Mouse (Mus musculus) megakaryocyte, embryonic 14.5 days (primary cell): ENCODE data around the gene Ncoa4. TPM values are rescaled to one million over a fixed set of nuclear protein-coding genes. Genes with fewer than 3 reads are reported as not detected.

Experiments used
- H3K27me3 ChIP-seq: replicated peaks from 2 replicates; pipeline ENCODE3; 2012; ENCODE audit warnings: inconsistent platforms
- H3K36me3 ChIP-seq: replicated peaks from 2 replicates; pipeline ENCODE3; 2012; ENCODE audit warnings: low read length, inconsistent platforms, mixed read lengths
- H3K4me1 ChIP-seq: 2 replicates; pipeline ENCODE4 v1.6.1; 2012; ENCODE audit warnings: inconsistent platforms
- H3K4me3 ChIP-seq: replicated peaks from 2 replicates; pipeline ENCODE3; 2012; ENCODE audit warnings: moderate library complexity, mild to moderate bottlenecking, inconsistent platforms
- H3K9me3 ChIP-seq: 2 replicates; pipeline ENCODE4 v1.6.1; 2012; ENCODE audit warnings: inconsistent platforms
- FLI1 ChIP-seq: IDR thresholded peaks from 2 replicates; pipeline ENCODE4 v1.6.1; 2012; ENCODE audit warnings: low read length, inconsistent platforms, mixed read lengths
- GATA1 ChIP-seq: IDR thresholded peaks from 3 replicates; pipeline ENCODE4 v1.6.1; 2012; ENCODE audit warnings: mixed read lengths, low read length, inconsistent platforms, borderline replicate concordance
- polyA plus RNA-seq: library from polyadenylated mRNA; stranded (reverse); fragments of >175 nt; gene quantifications from 2 replicates; pipeline ENCODE4 v1.2.3, GENCODE M21; 2012; ENCODE audit warnings: low replicate concordance; ENCODE audit not compliant: insufficient read depth

Ncoa4 gene
- polyA plus RNA-seq, 1 experiment = 6.8 TPM

DNA sequence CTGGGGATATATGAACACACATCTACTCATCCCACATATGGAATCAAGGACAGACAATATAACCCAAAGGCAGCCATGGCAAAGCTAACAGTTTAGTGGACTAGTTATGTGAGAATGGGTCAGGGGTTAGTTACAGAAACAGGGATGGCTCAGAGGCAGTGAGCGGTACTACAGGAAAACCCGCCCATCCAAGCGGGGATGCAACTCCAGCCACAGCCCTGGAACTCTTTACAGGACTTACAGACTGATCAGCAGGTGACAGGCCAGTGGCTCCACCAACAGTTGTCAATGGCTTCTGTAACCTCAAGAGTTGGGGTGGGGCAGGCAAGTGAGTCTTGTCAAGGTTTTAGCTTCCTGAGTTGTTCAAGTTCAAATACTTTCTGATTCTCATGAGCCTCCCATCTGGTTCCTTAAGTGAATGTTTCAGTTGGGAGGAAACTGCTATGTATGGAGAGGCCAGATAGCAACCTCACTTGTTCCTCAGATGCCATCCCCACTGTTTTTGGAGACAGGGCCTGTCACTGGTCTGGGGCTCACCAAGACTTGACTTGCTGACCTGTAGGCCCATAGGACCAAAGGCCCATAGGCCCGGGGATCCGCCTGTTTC, 19.2 kb upstream of the Ncoa4 start:
- peaks cover 77% of the 10 kb centered on the region for H3K4me1 ChIP-seq
- H3K9me3 ChIP-seq = no peaks in the 10 kb centered on the region
- no peaks in the 10 kb centered on the region for H3K36me3 ChIP-seq
- H3K4me3 ChIP-seq = peak overlapping the region; percentile 29
- H3K27me3 ChIP-seq = no peaks in the 10 kb centered on the region
- no peak; the same call in 2 of the 3 replicates for TF ChIP-seq GATA1
- no peak for TF ChIP-seq FLI1

DNA sequence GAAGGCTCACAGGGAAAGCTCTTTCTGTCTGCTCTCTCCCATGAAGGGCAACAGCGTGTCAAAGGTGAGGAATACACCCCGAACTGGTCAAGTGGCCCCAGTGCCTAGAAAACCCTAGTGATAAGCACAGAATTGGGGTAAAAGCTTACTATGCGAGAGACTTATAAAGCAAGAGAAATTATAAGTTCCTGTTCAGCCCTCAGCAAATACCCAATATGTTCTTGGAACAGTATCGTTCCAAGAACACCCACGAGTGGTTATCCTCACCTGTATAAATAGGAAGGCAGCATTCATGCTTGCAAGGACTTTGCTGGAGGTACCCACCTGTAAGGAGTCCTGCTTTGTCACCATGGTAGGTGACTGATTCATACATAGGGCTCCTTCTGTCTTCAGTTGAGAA, 17.9 kb upstream of the Ncoa4 start, which contains the start of gene Msmb:
Msmb (plus strand) TSS at position 301 of the 400 bp plus-strand sequence.
- Histone ChIP-seq H3K4me1 (peaks cover 82% of the 10 kb centered on the region), H3K9me3 (no peaks in the 10 kb centered on the region), H3K27me3 (no peaks in the 10 kb centered on the region), H3K4me3 (peak within 1 kb of the TSS; percentile 59), H3K36me3 (peaks cover 3% of the 10 kb centered on the region)
- TF ChIP-seq GATA1 (no peak), FLI1 (no peak)

DNA sequence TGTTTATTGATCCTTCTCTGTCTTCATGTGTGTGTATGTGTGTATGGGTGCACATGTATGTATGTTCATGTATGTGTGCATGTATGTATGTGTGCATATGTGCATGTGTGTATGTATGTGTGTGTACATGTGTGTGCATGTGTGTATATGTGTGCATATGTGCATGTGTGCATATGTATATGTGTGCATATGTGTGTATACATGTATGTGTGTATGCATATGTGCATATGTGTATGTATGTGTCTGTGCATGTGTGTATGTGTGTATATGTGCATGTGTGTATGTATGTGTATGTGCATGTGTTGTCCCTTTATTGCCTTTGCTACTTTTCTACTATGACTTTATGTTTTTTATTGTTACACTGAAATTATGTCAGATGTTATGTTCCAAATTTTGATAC, 14.9 kb upstream of the Ncoa4 start:
- H3K4me3 ChIP-seq = peak overlapping the region; percentile 81
- peaks cover 14% of the 10 kb centered on the region for H3K36me3 ChIP-seq
- H3K27me3 ChIP-seq = no peaks in the 10 kb centered on the region
- peaks cover 18% of the 10 kb centered on the region for H3K9me3 ChIP-seq
- peaks cover 71% of the 10 kb centered on the region for H3K4me1 ChIP-seq
- TF ChIP-seq GATA1 (no peak), FLI1 (no peak)

DNA sequence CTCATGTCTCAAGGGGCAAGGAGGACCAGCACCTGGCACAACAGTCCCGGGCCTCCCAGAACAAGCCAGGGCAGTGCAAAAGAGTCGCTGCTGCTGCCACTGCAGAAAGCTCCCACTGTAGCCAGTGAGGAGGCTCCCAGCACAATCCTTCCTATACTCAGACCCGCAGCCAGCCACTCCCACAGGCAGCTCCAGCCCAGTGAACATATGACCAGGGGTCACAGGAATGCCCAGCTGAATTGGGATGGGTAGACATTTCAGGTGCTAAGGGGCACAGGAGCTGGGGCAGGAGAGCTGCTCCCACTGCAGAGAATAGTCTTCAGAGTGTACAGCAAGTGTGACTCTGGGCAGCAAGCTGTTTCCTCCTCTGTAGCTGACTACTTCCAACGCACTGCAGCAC, 14.3 kb upstream of the Ncoa4 start:
- Histone ChIP-seq H3K27me3 (no peaks in the 10 kb centered on the region), H3K36me3 (peaks cover 14% of the 10 kb centered on the region), H3K9me3 (peaks cover 18% of the 10 kb centered on the region), H3K4me3 (peak overlapping the region; percentile 80), H3K4me1 (peaks cover 65% of the 10 kb centered on the region)
- TF ChIP-seq FLI1 = no peak

DNA sequence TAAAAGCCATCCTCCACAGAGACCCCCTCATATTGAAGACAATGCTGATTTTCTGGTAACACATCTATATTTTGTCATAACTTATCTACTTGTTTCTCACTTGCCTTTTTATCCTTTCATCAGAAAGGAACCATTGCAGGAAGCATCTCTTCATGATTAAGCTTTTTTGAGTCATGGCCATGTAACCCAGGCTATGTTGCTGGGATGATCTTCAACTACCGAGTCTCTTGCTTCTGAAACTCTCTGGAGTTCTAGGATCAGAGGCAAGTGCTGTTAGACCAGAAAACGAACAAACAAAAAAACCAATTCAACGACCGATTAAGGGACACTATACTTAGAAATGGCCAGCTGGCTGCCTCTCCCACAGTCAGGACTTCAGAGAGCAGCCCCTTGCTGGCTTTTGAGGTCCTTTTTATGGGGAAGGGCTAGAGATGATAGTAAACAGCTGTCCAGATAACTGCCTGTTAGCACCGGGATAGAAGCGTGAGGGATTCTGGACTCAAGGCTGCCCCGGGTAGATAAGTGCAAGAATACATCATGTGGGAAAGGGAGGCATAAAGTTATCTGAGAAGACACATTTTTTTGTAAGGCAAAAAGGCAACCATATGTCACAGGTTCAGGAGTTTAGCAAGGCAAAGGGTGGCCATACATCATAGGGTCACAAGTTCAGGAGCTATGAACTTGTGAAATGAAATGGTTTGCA, 13.7 kb upstream of the Ncoa4 start:
- TF ChIP-seq FLI1 = no peak
- TF ChIP-seq GATA1 = no peak; the same call in 2 of the 3 replicates
- Histone ChIP-seq H3K4me1 (peaks cover 59% of the 10 kb centered on the region), H3K36me3 (peaks cover 14% of the 10 kb centered on the region), H3K4me3 (peak overlapping the region; percentile 80), H3K9me3 (peaks cover 18% of the 10 kb centered on the region), H3K27me3 (no peaks in the 10 kb centered on the region)

DNA sequence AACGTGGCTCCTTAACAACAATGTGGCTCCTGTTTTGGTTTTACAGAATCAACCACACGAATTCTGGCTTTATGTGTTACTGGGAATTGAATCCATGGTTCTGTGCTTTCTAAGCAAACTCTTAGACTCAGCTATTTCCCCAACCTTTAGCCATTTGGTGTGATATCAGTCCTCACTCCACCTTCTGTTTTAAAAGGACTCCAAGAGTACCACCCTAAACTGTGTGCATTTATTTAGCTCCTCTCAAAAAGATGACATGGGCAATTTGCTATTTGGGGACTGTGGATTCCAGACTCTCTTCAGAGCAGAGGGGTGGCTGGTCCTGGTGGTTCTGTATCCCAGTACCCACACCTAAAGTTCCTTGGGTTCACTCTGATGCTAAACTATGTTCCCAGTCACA, 13.1 kb upstream of the Ncoa4 start:
- Histone ChIP-seq H3K4me1 (peaks cover 58% of the 10 kb centered on the region), H3K9me3 (peaks cover 18% of the 10 kb centered on the region), H3K36me3 (peaks cover 14% of the 10 kb centered on the region), H3K27me3 (no peaks in the 10 kb centered on the region), H3K4me3 (no peak overlapping the region)
- TF ChIP-seq FLI1 (no peak), GATA1 (no peak)

DNA sequence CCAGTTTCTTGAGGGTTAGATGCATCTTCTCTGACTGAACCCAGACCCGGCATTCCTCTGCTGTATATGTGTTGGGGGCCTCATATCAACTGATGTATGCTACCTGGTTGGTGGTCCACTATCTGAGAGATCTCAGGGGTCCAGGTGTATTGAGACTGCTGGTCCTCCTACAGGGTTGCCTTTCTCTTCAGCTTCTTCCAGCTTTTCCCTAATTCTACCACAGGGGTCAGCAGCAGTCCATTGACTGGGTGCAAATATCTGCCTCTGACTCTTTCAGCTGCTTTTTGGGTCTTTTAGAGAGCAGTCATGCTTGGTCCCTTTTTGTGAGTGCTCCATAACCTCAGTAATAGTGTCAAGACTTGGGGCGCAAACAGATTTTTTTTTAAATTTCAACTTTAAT, 8.8 kb upstream of the Ncoa4 start:
- Histone ChIP-seq H3K4me1 (peaks cover 30% of the 10 kb centered on the region), H3K36me3 (peaks cover 14% of the 10 kb centered on the region), H3K9me3 (peaks cover 18% of the 10 kb centered on the region), H3K27me3 (no peaks in the 10 kb centered on the region), H3K4me3 (no peak overlapping the region)
- TF ChIP-seq GATA1 (no peak), FLI1 (no peak)

DNA sequence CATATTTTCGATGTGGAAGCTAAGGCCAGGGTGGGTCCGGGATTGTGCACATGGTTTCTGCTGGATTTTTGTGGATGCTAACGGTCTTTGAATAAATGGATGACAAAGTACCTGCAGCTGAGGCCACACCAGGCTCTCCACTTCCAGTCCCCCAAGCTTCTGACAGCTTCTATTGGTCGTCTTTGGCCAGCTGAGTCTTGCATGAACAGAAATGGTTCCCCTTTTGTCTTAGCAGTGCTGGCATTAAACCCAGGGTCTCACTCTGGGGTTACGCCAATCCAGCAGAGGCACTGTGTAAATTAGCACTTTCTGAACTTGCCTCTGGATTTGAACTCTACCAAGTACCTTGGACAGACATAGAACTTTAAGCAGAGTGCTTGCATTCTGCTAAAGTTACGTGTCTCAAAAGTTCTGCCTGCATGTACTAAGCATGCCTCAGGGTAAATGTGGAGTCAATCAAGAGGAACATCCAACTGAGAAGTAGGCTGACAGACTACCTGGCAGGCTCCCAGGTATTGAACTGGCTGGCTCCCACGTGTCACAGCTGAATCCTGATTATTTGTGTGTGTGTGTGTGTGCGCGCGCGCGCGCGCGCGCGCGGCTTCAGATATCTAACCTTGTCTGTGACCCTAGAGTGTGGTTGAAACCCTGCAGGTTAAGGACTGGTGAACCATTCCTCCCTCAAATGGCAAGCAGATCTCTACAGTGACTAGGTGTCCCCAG, 7.3 kb upstream of the Ncoa4 start:
- H3K9me3 ChIP-seq = peaks cover 15% of the 10 kb centered on the region
- peaks cover 12% of the 10 kb centered on the region for H3K36me3 ChIP-seq
- no peak overlapping the region for H3K4me3 ChIP-seq
- TF ChIP-seq GATA1 (no peak), FLI1 (no peak)
- no peaks in the 10 kb centered on the region for H3K27me3 ChIP-seq
- peaks cover 25% of the 10 kb centered on the region for H3K4me1 ChIP-seq

DNA sequence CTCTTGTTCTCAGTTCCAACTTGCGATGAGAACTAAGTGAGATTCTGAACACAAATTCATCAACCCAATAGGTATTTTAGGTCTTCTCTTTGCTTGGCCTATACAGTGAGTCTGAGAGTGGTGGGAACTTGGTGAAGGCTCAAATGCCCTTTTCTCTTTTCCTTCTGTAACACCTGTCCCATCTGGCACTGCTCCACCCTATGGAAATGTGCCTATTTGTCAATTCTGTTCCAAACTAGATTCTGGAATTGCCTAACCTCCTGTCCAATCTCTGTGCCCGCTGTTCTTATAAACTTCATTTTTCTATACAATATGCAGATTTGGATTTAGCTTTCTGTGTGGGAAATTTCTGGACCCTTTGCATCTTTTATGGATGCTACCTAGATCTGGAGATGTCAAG, 6.5 kb upstream of the Ncoa4 start:
- Histone ChIP-seq H3K27me3 (no peaks in the 10 kb centered on the region), H3K9me3 (peaks cover 9% of the 10 kb centered on the region), H3K4me1 (peaks cover 30% of the 10 kb centered on the region), H3K4me3 (no peak overlapping the region), H3K36me3 (peaks cover 15% of the 10 kb centered on the region)
- TF ChIP-seq FLI1 (no peak), GATA1 (no peak)

DNA sequence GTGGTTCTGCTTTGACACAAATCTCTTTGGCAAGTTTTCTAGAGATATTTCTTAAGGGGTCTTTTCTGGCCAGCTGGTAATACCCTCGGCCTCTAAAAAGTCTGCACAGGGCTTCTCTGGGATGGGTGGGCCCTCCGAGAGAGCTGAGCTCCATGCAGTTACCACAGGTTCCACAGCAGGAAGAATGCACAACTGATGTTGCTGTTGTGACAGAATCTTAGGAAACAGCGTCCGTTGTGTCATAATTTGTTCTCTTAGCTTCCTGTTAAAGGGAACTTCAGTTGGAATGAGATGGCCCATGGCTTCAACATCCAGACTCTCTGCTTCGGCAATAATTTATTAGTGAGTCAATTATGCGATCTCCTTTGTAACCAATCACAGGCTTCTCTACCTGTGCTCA, 4.9 kb upstream of the Ncoa4 start:
- Histone ChIP-seq H3K27me3 (no peaks in the 10 kb centered on the region), H3K4me3 (no peak overlapping the region), H3K4me1 (peaks cover 40% of the 10 kb centered on the region), H3K9me3 (0 out of 2 replicates have a peak, but pooled peaks cover 2% of the 10 kb centered on the region), H3K36me3 (peaks cover 13% of the 10 kb centered on the region)
- no peak for TF ChIP-seq FLI1
- TF ChIP-seq GATA1 = no peak
